Mouse (Mus musculus): ENCODE measurements at regions not wholly inside any gene's neighbourhood (a gene's known extent, or its start where the extent isn't known, plus 50 kb on each side); places are given as distances from the start of the nearest gene placed in this dataset.
A peak's percentile ranks its signal among the peaks of the same experiment; 100 is the strongest.
"Not testable (repeated sequence)": the region's sequence is repeated elsewhere in the genome, so short reads cannot be mapped to it uniquely, and the experiment has no call there.

DNA sequence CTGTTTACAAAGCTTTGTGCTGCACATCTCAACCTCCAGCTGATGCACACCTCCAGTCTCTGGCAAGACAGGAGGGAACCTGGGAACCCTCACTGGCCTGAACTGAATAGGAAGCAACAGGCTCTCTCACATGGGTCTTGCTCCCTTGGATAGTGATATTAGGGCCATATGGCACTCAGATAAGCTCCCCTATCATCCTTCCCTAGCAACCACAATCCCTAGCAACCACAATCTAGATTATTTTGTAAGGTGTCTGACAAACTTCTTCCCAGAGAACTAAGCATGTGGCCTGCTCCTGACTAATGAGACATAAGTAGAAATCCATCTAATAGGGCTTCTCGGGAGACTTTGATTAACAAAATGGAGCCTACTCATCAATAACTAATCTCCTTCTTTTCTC lies 253.1 kb upstream of the Ercc4 start:
- no peak for TF ChIP-seq CTCF (IDR thresholded peaks at IDR 0.05; ENCODE audit: low read depth)
- no peak overlapping the region for H3K4me3 ChIP-seq (ENCODE audit: low read depth, low read length)
- H3K4me2 ChIP-seq = no peak overlapping the region
- no peaks in the 10 kb centered on the region for H3K36me3 ChIP-seq (ENCODE audit: insufficient read depth)
- H3K9ac ChIP-seq = no peak overlapping the region
- WGBS = 82% methylated on average over 1 of the region's 1 CpGs
- H3K27me3 ChIP-seq (ENCODE audit: insufficient read depth, low read length) = no peaks in the 10 kb centered on the region
- ATAC-seq (ENCODE audit: insufficient read depth) = no peak
- no peak overlapping the region for H3K27ac ChIP-seq (ENCODE audit: low read depth)
- H3K9me3 ChIP-seq (ENCODE audit: low read depth, low read length) = no peaks in the 10 kb centered on the region
- H3K4me1 ChIP-seq (ENCODE audit: insufficient read depth) = no peaks in the 10 kb centered on the region
- DNase-seq = no peak

DNA sequence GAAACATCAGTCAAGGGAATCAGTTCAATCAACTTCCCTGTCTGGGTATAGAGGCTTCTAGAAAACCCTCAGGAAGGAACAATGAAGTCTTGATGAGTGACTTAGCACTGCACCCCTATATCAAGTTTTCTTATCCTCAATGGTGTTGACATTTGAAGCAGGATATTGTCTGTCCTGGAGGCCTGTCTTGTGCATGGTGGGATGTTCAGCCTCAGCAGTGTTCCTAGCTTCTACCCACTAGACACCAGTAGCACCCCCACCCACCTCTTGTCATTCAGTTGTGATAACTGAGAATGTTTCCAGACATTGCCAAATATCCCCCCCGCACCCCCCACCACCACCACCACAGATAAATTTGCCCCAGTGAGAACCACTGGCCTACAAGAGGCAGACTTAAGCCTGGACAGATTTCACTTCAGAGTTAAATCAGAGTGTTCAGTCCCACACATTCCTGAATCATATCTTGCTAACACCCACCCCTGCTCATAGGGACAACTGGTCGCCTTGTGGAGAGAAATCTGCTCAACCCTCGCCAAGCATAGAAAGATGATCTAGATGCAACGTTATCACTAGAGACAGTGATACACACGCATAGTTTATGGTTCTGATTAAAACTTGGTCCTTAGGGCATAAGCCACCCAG lies 249.6 kb upstream of the Ercc4 start:
- Histone ChIP-seq H3K4me1 (ENCODE audit: insufficient read depth) (no peaks in the 10 kb centered on the region), H3K36me3 (ENCODE audit: insufficient read depth) (no peaks in the 10 kb centered on the region), H3K4me2 (no peak overlapping the region), H3K9ac (no peak overlapping the region), H3K27ac (ENCODE audit: low read depth) (no peak overlapping the region), H3K27me3 (ENCODE audit: insufficient read depth, low read length) (no peaks in the 10 kb centered on the region), H3K4me3 (ENCODE audit: low read depth, low read length) (no peak overlapping the region), H3K9me3 (ENCODE audit: low read depth, low read length) (no peaks in the 10 kb centered on the region)
- no peak for ATAC-seq (ENCODE audit: insufficient read depth)
- DNase-seq = no peak
- TF ChIP-seq CTCF (IDR thresholded peaks at IDR 0.05; ENCODE audit: low read depth) = no peak
- WGBS = 78% methylated on average over 5 of the region's 5 CpGs

DNA sequence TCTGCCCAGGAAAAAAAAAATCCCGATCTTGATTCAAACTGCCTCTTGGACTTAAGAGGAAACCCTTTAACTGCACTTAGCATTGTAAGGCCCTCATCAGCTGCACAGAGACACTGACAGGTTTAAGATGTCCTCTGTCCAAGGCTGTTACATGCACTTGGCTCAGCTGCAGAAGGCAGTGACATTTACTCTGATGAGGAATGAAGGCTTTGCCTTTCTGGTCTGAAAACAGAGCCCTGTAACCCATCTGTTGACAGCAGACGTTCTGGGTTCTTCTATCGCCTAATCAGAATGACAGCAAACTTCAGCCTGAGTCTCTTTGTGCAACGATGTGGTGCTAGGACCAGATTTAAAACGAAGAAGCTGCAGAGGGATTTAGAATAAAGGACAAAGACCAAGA lies 246.9 kb upstream of the Ercc4 start:
- no peaks in the 10 kb centered on the region for H3K36me3 ChIP-seq (ENCODE audit: insufficient read depth)
- no peaks in the 10 kb centered on the region for H3K27me3 ChIP-seq (ENCODE audit: insufficient read depth, low read length)
- no peak overlapping the region for H3K4me3 ChIP-seq (ENCODE audit: low read depth, low read length)
- H3K9ac ChIP-seq = no peak overlapping the region
- no peaks in the 10 kb centered on the region for H3K9me3 ChIP-seq (ENCODE audit: low read depth, low read length)
- DNase-seq (peak; percentile 62), ATAC-seq (ENCODE audit: insufficient read depth) (peak; percentile 41; the same call in 1 of the 2 replicates)
- no peak overlapping the region for H3K27ac ChIP-seq (ENCODE audit: low read depth)
- H3K4me2 ChIP-seq = no peak overlapping the region
- 45% methylated on average over 5 of the region's 5 CpGs for WGBS
- H3K4me1 ChIP-seq (ENCODE audit: insufficient read depth) = no peaks in the 10 kb centered on the region
- TF ChIP-seq CTCF (IDR thresholded peaks at IDR 0.05; ENCODE audit: low read depth) = no peak

DNA sequence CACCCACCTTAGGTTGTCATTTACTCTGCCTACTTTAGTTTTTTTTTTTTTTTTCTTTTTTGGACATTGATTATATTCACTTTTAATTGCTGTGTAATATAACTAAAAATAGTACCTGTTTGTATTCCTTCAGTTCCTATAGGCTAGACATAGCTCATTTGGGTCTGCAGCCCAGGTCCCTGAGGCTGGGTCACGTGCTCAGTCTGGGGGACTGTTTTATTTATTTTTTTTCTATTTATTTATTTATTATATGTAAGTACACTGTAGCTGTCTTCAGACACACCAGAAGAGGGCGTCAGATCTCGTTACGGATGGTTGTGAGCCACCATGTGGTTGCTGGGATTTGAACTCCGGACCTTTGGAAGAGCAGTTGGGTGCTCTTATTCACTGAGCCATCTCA lies 231.2 kb upstream of the Ercc4 start:
- not testable (repeated sequence) for H3K4me2 ChIP-seq; H3K9me3 ChIP-seq (ENCODE audit: low read depth, low read length); H3K27ac ChIP-seq (ENCODE audit: low read depth); H3K4me3 ChIP-seq (ENCODE audit: low read depth, low read length); H3K4me1 ChIP-seq (ENCODE audit: insufficient read depth); H3K27me3 ChIP-seq (ENCODE audit: insufficient read depth, low read length); H3K36me3 ChIP-seq (ENCODE audit: insufficient read depth); ATAC-seq (ENCODE audit: insufficient read depth); H3K9ac ChIP-seq; DNase-seq
- 83% methylated on average over 5 of the region's 5 CpGs for WGBS

DNA sequence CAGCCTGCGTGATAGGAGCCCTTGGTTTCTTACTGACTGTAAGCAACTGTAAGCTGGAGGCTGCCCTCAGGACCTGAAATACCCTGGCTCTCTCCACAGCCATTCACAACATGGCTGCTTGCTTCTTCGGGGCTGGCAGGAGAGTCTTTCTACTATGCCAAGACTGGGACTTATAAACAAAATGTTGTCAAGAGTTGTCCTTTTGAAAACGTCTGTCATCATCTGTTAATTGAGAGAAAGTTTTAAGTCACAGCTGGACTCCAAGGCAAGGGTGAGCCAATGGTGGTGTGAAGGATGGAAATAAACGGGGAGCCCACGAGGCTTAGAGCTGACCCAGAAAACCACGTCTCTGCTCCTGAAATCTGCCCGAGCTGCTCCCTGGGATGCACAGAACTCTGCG lies 229.5 kb upstream of the Ercc4 start:
- H3K9me3 ChIP-seq (ENCODE audit: low read depth, low read length) = no peaks in the 10 kb centered on the region
- no peak overlapping the region for H3K4me3 ChIP-seq (ENCODE audit: low read depth, low read length)
- H3K4me1 ChIP-seq (ENCODE audit: insufficient read depth) = 0 out of 2 replicates have a peak, but pooled peaks cover under 1% of the 10 kb centered on the region
- no peak overlapping the region for H3K27ac ChIP-seq (ENCODE audit: low read depth)
- DNase-seq = peak; percentile 64
- H3K36me3 ChIP-seq (ENCODE audit: insufficient read depth) = no peaks in the 10 kb centered on the region
- no peaks in the 10 kb centered on the region for H3K27me3 ChIP-seq (ENCODE audit: insufficient read depth, low read length)
- no peak overlapping the region for H3K4me2 ChIP-seq
- TF ChIP-seq CTCF (IDR thresholded peaks at IDR 0.05; ENCODE audit: low read depth) = no peak
- ATAC-seq (ENCODE audit: insufficient read depth) = peak; percentile 60
- no peak overlapping the region for H3K9ac ChIP-seq
- 44% methylated on average over 8 of the region's 8 CpGs for WGBS

DNA sequence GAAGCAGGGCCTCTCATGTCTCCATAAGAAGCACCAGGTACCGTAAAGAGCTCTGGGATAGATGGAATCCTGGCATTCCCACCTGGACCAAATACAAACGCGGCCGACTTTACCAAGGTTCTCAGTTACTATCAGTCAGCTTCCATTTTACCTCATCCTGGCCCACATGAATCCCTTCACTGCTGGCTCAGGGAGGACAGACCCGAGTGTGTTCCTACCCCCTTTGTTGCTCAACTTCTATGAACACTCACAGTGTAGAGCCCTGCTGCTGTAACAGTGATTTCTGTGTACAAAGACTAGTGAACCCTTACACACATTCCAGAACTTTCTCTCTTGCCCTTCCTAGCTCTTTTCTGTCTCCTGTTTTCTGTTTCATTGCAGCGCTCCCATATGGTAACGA lies 229.0 kb upstream of the Ercc4 start:
- no peak for TF ChIP-seq CTCF (IDR thresholded peaks at IDR 0.05; ENCODE audit: low read depth)
- Histone ChIP-seq H3K4me1 (ENCODE audit: insufficient read depth) (0 out of 2 replicates have a peak, but pooled peaks cover 4% of the 10 kb centered on the region), H3K4me2 (no peak overlapping the region), H3K9me3 (ENCODE audit: low read depth, low read length) (no peaks in the 10 kb centered on the region), H3K27ac (ENCODE audit: low read depth) (no peak overlapping the region), H3K27me3 (ENCODE audit: insufficient read depth, low read length) (no peaks in the 10 kb centered on the region), H3K4me3 (ENCODE audit: low read depth, low read length) (no peak overlapping the region), H3K36me3 (ENCODE audit: insufficient read depth) (no peaks in the 10 kb centered on the region), H3K9ac (no peak overlapping the region)
- ATAC-seq (ENCODE audit: insufficient read depth) (no peak), DNase-seq (no peak)
- WGBS = 90% methylated on average over 7 of the region's 7 CpGs

DNA sequence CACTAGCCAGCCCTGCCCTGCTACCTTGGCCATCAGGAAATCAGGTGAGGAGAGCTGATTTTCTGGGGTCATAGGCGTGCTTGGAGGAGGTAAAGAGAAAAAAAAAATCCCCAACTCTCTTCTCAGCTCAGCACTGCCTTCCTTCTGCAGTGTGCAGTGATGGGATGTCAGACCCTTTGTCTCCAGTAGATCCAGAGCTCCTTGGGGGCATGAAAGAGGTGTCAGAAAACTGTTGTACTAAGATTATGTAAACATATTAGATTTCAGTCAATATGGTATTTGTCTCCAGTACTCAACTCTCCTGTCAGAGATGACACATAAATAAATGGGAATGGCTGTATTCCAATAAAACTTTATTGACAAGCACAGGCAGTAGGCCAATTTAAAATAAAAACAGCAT lies 226.8 kb upstream of the Ercc4 start:
- Histone ChIP-seq H3K36me3 (ENCODE audit: insufficient read depth) (no peaks in the 10 kb centered on the region), H3K4me2 (no peak overlapping the region), H3K9ac (no peak overlapping the region), H3K9me3 (ENCODE audit: low read depth, low read length) (no peaks in the 10 kb centered on the region), H3K27me3 (ENCODE audit: insufficient read depth, low read length) (no peaks in the 10 kb centered on the region), H3K27ac (ENCODE audit: low read depth) (no peak overlapping the region), H3K4me3 (ENCODE audit: low read depth, low read length) (no peak overlapping the region), H3K4me1 (ENCODE audit: insufficient read depth) (0 out of 2 replicates have a peak, but pooled peaks cover 4% of the 10 kb centered on the region)
- WGBS = 28% methylated on average over 1 of the region's 1 CpGs
- DNase-seq = peak; percentile 66
- no peak for TF ChIP-seq CTCF (IDR thresholded peaks at IDR 0.05; ENCODE audit: low read depth)
- 0 out of 2 replicates have a peak, but pooled peaks have one; percentile 22 for ATAC-seq (ENCODE audit: insufficient read depth)

Data from lung, embryonic 14.5 days (tissue).